In genomic region chr8:15273775-15274174, GRCm38 (mm10) we compare ENCODE assay signal across 16 mouse cellular contexts.
"Had no signal": no experiment of that assay in that cellular context is flagged by ENCODE, and none has a peak within 500 bp of the region (broad histone marks: within the 10 kb centered on the region; RNA-seq: fewer than 3 reads in every experiment).

No protein-coding gene starts in this region.

- DNase-seq: kidney, adult 11 months; kidney, postnatal 10 days; left cerebral cortex, postnatal 4 days; lung, adult 2 months; lung, postnatal 36 days; right cerebral cortex, adult 18-20 months; right cerebral cortex, postnatal 25 days; thymus, adult 18-20 months; thymus, postnatal 14 days had no signal

- H3K27me3 ChIP-seq: liver, embryonic 15.5 days; midbrain, embryonic 15.5 days; neural tube, embryonic 13.5 days had no signal

- H3K9ac ChIP-seq: liver, embryonic 15.5 days; midbrain, embryonic 15.5 days; neural tube, embryonic 13.5 days had no signal

- H3K4me3 ChIP-seq: liver, embryonic 15.5 days; midbrain, embryonic 15.5 days; neural tube, embryonic 13.5 days had no signal

- H3K27ac ChIP-seq: liver, embryonic 15.5 days; midbrain, embryonic 15.5 days; neural tube, embryonic 13.5 days; stomach, postnatal 0 days had no signal

- H3K4me2 ChIP-seq: liver, embryonic 11.5 days; liver, embryonic 15.5 days; midbrain, embryonic 11.5 days; midbrain, embryonic 15.5 days; neural tube, embryonic 13.5 days had no signal

- H3K9me3 ChIP-seq: liver, embryonic 15.5 days; midbrain, embryonic 15.5 days; neural tube, embryonic 13.5 days had no signal

- ATAC-seq: lung, postnatal 0 days; midbrain, embryonic 15.5 days had no signal

- H3K4me1 ChIP-seq: liver, embryonic 15.5 days; midbrain, embryonic 15.5 days had no signal

- H3K36me3 ChIP-seq: liver, embryonic 15.5 days; midbrain, embryonic 15.5 days; neural tube, embryonic 13.5 days had no signal
